In genomic region chr12:111479917-111480316, GRCm38 (mm10) we compare ENCODE assay signal across 8 mouse cellular contexts. TPM values are rescaled to one million over a fixed set of nuclear protein-coding genes. Genes with fewer than 3 reads are reported as not detected.
DNase-seq lines count a peak whose midpoint lies in the region; ATAC-seq and TF ChIP-seq lines count a peak whose summit lies in the region.

No protein-coding gene starts in this region.

- 78% methylated on average over 2 of the region's 2 CpGs for WGBS in kidney, postnatal 0 days
- 72% methylated on average over 2 of the region's 2 CpGs for WGBS in kidney, embryonic 14.5 days
- 68% methylated on average over 2 of the region's 2 CpGs for WGBS in embryonic facial prominence, embryonic 11.5 days
- 58% methylated on average over 2 of the region's 2 CpGs for WGBS in heart, embryonic 12.5 days

- no peak for ATAC-seq in CD4-positive, CD25-positive, alpha-beta regulatory T cell, adult 4 months
- ATAC-seq in kidney, postnatal 0 days (replicated peaks; ENCODE audit: low FRiP score, low read depth), result no peak
- no peak for ATAC-seq in kidney, embryonic 14.5 days (ENCODE audit: low FRiP score, low TSS enrichment)
- ATAC-seq in embryonic facial prominence, embryonic 11.5 days (replicated peaks; ENCODE audit: insufficient number of reproducible peaks, low FRiP score, low TSS enrichment, low read depth), result no peak
- no peak for ATAC-seq in heart, embryonic 12.5 days (ENCODE audit: insufficient number of reproducible peaks, low FRiP score)

- H3K27me3 ChIP-seq in kidney, postnatal 0 days (ENCODE audit: insufficient read depth, low read length), result no peaks in the 10 kb centered on the region
- no peaks in the 10 kb centered on the region for H3K27me3 ChIP-seq in kidney, embryonic 14.5 days (ENCODE audit: control insufficient read depth, insufficient read depth, low read length)
- no peaks in the 10 kb centered on the region for H3K27me3 ChIP-seq in embryonic facial prominence, embryonic 11.5 days (ENCODE audit: control insufficient read depth, insufficient read depth, low read length)
- H3K27me3 ChIP-seq in heart, embryonic 12.5 days (replicated peaks), result peaks cover 28% of the 10 kb centered on the region

- H3K4me1 ChIP-seq in kidney, postnatal 0 days (replicated peaks; ENCODE audit: insufficient read depth, low read length), result 0 out of 2 replicates have a peak, but pooled peaks cover 5% of the 10 kb centered on the region
- H3K4me1 ChIP-seq in kidney, embryonic 14.5 days (ENCODE audit: control insufficient read depth, insufficient read depth, low read length), result peaks cover 11% of the 10 kb centered on the region
- H3K4me1 ChIP-seq in embryonic facial prominence, embryonic 11.5 days (ENCODE audit: control insufficient read depth, insufficient read depth, low read length), result no peaks in the 10 kb centered on the region; the same call in 1 of the 2 replicates
- H3K4me1 ChIP-seq in heart, embryonic 12.5 days (replicated peaks), result peaks cover under 1% of the 10 kb centered on the region

- no peaks in the 10 kb centered on the region for H3K36me3 ChIP-seq in kidney, postnatal 0 days (ENCODE audit: insufficient read depth, low read length)
- H3K36me3 ChIP-seq in kidney, embryonic 14.5 days (ENCODE audit: control insufficient read depth, insufficient read depth, low read length), result no peaks in the 10 kb centered on the region
- H3K36me3 ChIP-seq in embryonic facial prominence, embryonic 11.5 days (replicated peaks; ENCODE audit: control insufficient read depth, insufficient read depth, low read depth, low read length), result no peaks in the 10 kb centered on the region
- no peaks in the 10 kb centered on the region for H3K36me3 ChIP-seq in heart, embryonic 12.5 days

- peak; percentile 84 for TF ChIP-seq CTCF in kidney, postnatal 0 days (IDR thresholded peaks at IDR 0.05; ENCODE audit: low read depth)

- DNase-seq in CD4-positive, CD25-positive, alpha-beta regulatory T cell, adult 2 months (ENCODE audit: low read depth, low spot score), result peak; percentile 27
- DNase-seq in kidney, postnatal 0 days (ENCODE audit: low spot score), result no peak
- peak; percentile 42 for DNase-seq in A20 (ENCODE audit: low read depth, low spot score)
- peak; percentile 61 for DNase-seq in embryonic facial prominence, embryonic 11.5 days (ENCODE audit: low spot score)
- DNase-seq in testis, postnatal 10 days (ENCODE audit: low spot score), result peak; percentile 74

- H3K27ac ChIP-seq in kidney, postnatal 0 days, result no peak overlapping the region
- H3K27ac ChIP-seq in kidney, embryonic 14.5 days (ENCODE audit: low read depth, low read length), result no peak overlapping the region
- no peak overlapping the region for H3K27ac ChIP-seq in embryonic facial prominence, embryonic 11.5 days (replicated peaks; ENCODE audit: low read depth, low read length)
- H3K27ac ChIP-seq in heart, embryonic 12.5 days (ENCODE audit: poor library complexity, severe bottlenecking), result no peak overlapping the region

- no peak overlapping the region for H3K4me3 ChIP-seq in kidney, postnatal 0 days (replicated peaks; ENCODE audit: low read depth, low read length)
- H3K4me3 ChIP-seq in kidney, embryonic 14.5 days (ENCODE audit: low read length), result no peak overlapping the region
- H3K4me3 ChIP-seq in embryonic facial prominence, embryonic 11.5 days (ENCODE audit: low read depth, low read length), result no peak overlapping the region
- no peak overlapping the region for H3K4me3 ChIP-seq in heart, embryonic 12.5 days

- H3K9me3 ChIP-seq in kidney, postnatal 0 days (replicated peaks; ENCODE audit: low read length), result no peaks in the 10 kb centered on the region
- peaks cover 2% of the 10 kb centered on the region; the same call in 1 of the 2 replicates for H3K9me3 ChIP-seq in kidney, embryonic 14.5 days (ENCODE audit: control insufficient read depth, low read length)
- no peaks in the 10 kb centered on the region for H3K9me3 ChIP-seq in embryonic facial prominence, embryonic 11.5 days (replicated peaks; ENCODE audit: control insufficient read depth, low read length)
- peaks cover 9% of the 10 kb centered on the region; the same call in 1 of the 2 replicates for H3K9me3 ChIP-seq in heart, embryonic 12.5 days (replicated peaks)

- H3K4me2 ChIP-seq in kidney, postnatal 0 days (ENCODE audit: low read length), result no peak overlapping the region
- no peak overlapping the region for H3K4me2 ChIP-seq in kidney, embryonic 14.5 days (replicated peaks; ENCODE audit: low read depth, low read length)
- no peak overlapping the region for H3K4me2 ChIP-seq in embryonic facial prominence, embryonic 11.5 days (ENCODE audit: low read depth, low read length)
- H3K4me2 ChIP-seq in heart, embryonic 12.5 days, result no peak overlapping the region

- H3K9ac ChIP-seq in kidney, postnatal 0 days (ENCODE audit: low read depth, low read length), result no peak overlapping the region
- no peak overlapping the region for H3K9ac ChIP-seq in kidney, embryonic 14.5 days (ENCODE audit: low read depth, low read length)
- H3K9ac ChIP-seq in embryonic facial prominence, embryonic 11.5 days (replicated peaks; ENCODE audit: low read length), result no peak overlapping the region
- H3K9ac ChIP-seq in heart, embryonic 12.5 days, result no peak overlapping the region

RNA-seq across cellular contexts. Expression of gene Gm266, which starts 5.7 kb away (rescaled TPM):
- not detected for polyA plus RNA-seq in CD4-positive, CD25-positive, alpha-beta regulatory T cell, adult 4 months (2017; shearing (Covaris generic))
- polyA plus RNA-seq in kidney, postnatal 0 days (2015; fragmentation: Nextera tagmentation; extraction: Ambion mirVana), result 97.1 and 109 TPM in 2 replicates
- polyA plus RNA-seq in kidney, embryonic 14.5 days (2014; fragmentation: Nextera tagmentation; extraction: Ambion mirVana), result 123 and 137 TPM in 2 replicates
- polyA plus RNA-seq in embryonic facial prominence, embryonic 11.5 days (2014; fragmentation: Nextera tagmentation; extraction: Ambion mirVana), result 23.9 and 27.9 TPM in 2 replicates
- 2.1 and 2.4 TPM in 2 replicates for polyA plus RNA-seq in heart, embryonic 12.5 days (2016; fragmentation: Nextera tagmentation; extraction: Ambion mirVana)

RNA-seq across cellular contexts. Expression of gene Tnfaip2, which starts 37.6 kb away (rescaled TPM):
- not detected for polyA plus RNA-seq in CD4-positive, CD25-positive, alpha-beta regulatory T cell, adult 4 months (2017; shearing (Covaris generic))
- polyA plus RNA-seq in kidney, postnatal 0 days (2015; fragmentation: Nextera tagmentation; extraction: Ambion mirVana), result 34.8 and 46.7 TPM in 2 replicates
- polyA plus RNA-seq in kidney, embryonic 14.5 days (2014; fragmentation: Nextera tagmentation; extraction: Ambion mirVana), result 16.5 and 18.8 TPM in 2 replicates
- 4.6 and 4.8 TPM in 2 replicates for polyA plus RNA-seq in embryonic facial prominence, embryonic 11.5 days (2014; fragmentation: Nextera tagmentation; extraction: Ambion mirVana)
- 7.4 and 12.0 TPM in 2 replicates for polyA plus RNA-seq in heart, embryonic 12.5 days (2016; fragmentation: Nextera tagmentation; extraction: Ambion mirVana)

RNA-seq across cellular contexts. Expression of gene Eif5, which starts 57.9 kb away (rescaled TPM):
- 100 to 1,000 TPM in 1 of 2 experiments, 10 to 100 TPM in 1; 76.9 to 116 TPM for polyA plus RNA-seq in CD4-positive, CD25-positive, alpha-beta regulatory T cell, adult 4 months (2017; shearing (Covaris generic))
- 673 and 701 TPM in 2 replicates for polyA plus RNA-seq in kidney, postnatal 0 days (2015; fragmentation: Nextera tagmentation; extraction: Ambion mirVana)
- 605 and 611 TPM in 2 replicates for polyA plus RNA-seq in kidney, embryonic 14.5 days (2014; fragmentation: Nextera tagmentation; extraction: Ambion mirVana)
- 690 and 721 TPM in 2 replicates for polyA plus RNA-seq in embryonic facial prominence, embryonic 11.5 days (2014; fragmentation: Nextera tagmentation; extraction: Ambion mirVana)
- 510 TPM in 2 replicates for polyA plus RNA-seq in heart, embryonic 12.5 days (2016; fragmentation: Nextera tagmentation; extraction: Ambion mirVana)
